Mouse (Mus musculus): ENCODE measurements around the gene Rnf223.
"Not testable (repeated sequence)": the region's sequence is repeated elsewhere in the genome, so short reads cannot be mapped to it uniquely, and the experiment has no call there.

Gene Rnf223

GRCm38 (mm10) chr4:156128746-156129145 is 1.6 kb upstream of the Rnf223 start:
- DNase-seq (ENCODE audit: low read depth, low spot score), result no peak

GRCm38 (mm10) chr4:156130940-156131339 is 627 bp downstream of the Rnf223 start:
- no peak for DNase-seq (ENCODE audit: low read depth, low spot score)

- no peak for DNase-seq (ENCODE audit: low read depth, low spot score)
Observed at GRCm38 (mm10) chr4:156133334-156133733, 3.0 kb downstream of the Rnf223 start.

- no peak for DNase-seq (ENCODE audit: low read depth, low spot score)
Observed at GRCm38 (mm10) chr4:156133943-156134605, 3.8 kb downstream of the Rnf223 start.

GRCm38 (mm10) chr4:156135112-156135511 is 4.8 kb downstream of the Rnf223 start:
- DNase-seq (ENCODE audit: low read depth, low spot score), result no peak

GRCm38 (mm10) chr4:156135801-156136200 is 5.5 kb downstream of the Rnf223 start:
- no peak for DNase-seq (ENCODE audit: low read depth, low spot score)

GRCm38 (mm10) chr4:156136285-156137100 is 6.2 kb downstream of the Rnf223 start:
- no peak for DNase-seq (ENCODE audit: low read depth, low spot score)

GRCm38 (mm10) chr4:156150887-156151286 is 20.6 kb downstream of the Rnf223 start:
- not testable (repeated sequence) for DNase-seq (ENCODE audit: low read depth, low spot score)

- DNase-seq (ENCODE audit: low read depth, low spot score), result no peak
Observed at GRCm38 (mm10) chr4:156154771-156155170, 24.5 kb downstream of the Rnf223 start.

- no peak for DNase-seq (ENCODE audit: low read depth, low spot score)
Observed at GRCm38 (mm10) chr4:156166477-156166876, 36.2 kb downstream of the Rnf223 start.

- DNase-seq (ENCODE audit: low read depth, low spot score), result no peak
Observed at GRCm38 (mm10) chr4:156168611-156169010, 38.3 kb downstream of the Rnf223 start.

- DNase-seq (ENCODE audit: low read depth, low spot score), result no peak
Observed at GRCm38 (mm10) chr4:156169129-156169528, 38.8 kb downstream of the Rnf223 start.

GRCm38 (mm10) chr4:156171828-156172227 is 41.5 kb downstream of the Rnf223 start:
- no peak for DNase-seq (ENCODE audit: low read depth, low spot score)

GRCm38 (mm10) chr4:156177630-156178029 is 47.3 kb downstream of the Rnf223 start:
- no peak for DNase-seq (ENCODE audit: low read depth, low spot score)

Measured in WW6 (cell line).